Mouse (Mus musculus) heart, embryonic 11.5 days (tissue): Measurements from ENCODE around the gene Gucy2g. TPM values are rescaled to one million over a fixed set of nuclear protein-coding genes. Genes with fewer than 3 reads are reported as not detected.

ENCODE experiments used
- ATAC-seq: fragments of 200-750 bp; cut with Nextera tagmentation; replicated peaks from 2 replicates; pipeline ENCODE4 v1.8.0; 2017; ENCODE audit warnings: moderate library complexity; ENCODE audit not compliant: insufficient number of reproducible peaks, low FRiP score, low TSS enrichment
- H3K27ac ChIP-seq: fragments of 300-500 bp; sonication (generic); 2 replicates; pipeline ENCODE4 v1.5.1; 2014; ENCODE audit warnings: mild to moderate bottlenecking, low read depth, low read length
- H3K27me3 ChIP-seq: fragments of 300-500 bp; sonication (generic); 2 replicates; pipeline ENCODE4 v1.6.1; 2014; ENCODE audit warnings: mild to moderate bottlenecking, low read length, mixed read lengths; ENCODE audit not compliant: control insufficient read depth, insufficient read depth
- H3K36me3 ChIP-seq: fragments of 300-500 bp; sonication (generic); 2 replicates; pipeline ENCODE4 v1.6.1; 2014; ENCODE audit warnings: mild to moderate bottlenecking, low read length, moderate library complexity, mixed read lengths; ENCODE audit not compliant: control insufficient read depth, insufficient read depth
- H3K4me1 ChIP-seq: fragments of 300-500 bp; sonication (generic); 2 replicates; pipeline ENCODE4 v1.6.1; 2014; ENCODE audit warnings: low read length; ENCODE audit not compliant: control insufficient read depth, insufficient read depth
- H3K4me2 ChIP-seq: fragments of 300-500 bp; sonication (generic); 2 replicates; pipeline ENCODE4 v1.6.1; 2014; ENCODE audit warnings: mild to moderate bottlenecking, moderate library complexity
- H3K4me3 ChIP-seq: fragments of 300-500 bp; sonication (generic); 2 replicates; pipeline ENCODE4 v1.5.1; 2014; ENCODE audit warnings: low read depth, low read length
- H3K9ac ChIP-seq: fragments of 300-500 bp; sonication (generic); 2 replicates; pipeline ENCODE4 v1.6.1; 2014; ENCODE audit warnings: mild to moderate bottlenecking, low read depth, low read length, moderate library complexity
- H3K9me3 ChIP-seq: fragments of 300-500 bp; sonication (generic); replicated peaks from 2 replicates; pipeline ENCODE4 v1.6.1; 2016; ENCODE audit warnings: low read length; ENCODE audit not compliant: control insufficient read depth
- WGBS: fragments of 180-500 bp; shearing (Covaris S2); extraction: QIAGEN DNeasy Blood & Tissue Kit; methylation state at CpG from one replicate; pipeline ENCODE4 v1.1.7; 2014; ENCODE audit not compliant: insufficient replicate concordance; 5-methylcytosine and 5-hydroxymethylcytosine counted together
- polyA plus RNA-seq: library from polyadenylated mRNA; unstranded; fragments of >200 nt; fragmentation: Nextera tagmentation; extraction: Ambion mirVana; gene quantifications from 2 replicates; pipeline ENCODE4 v1.2.1, GENCODE M21; 2014

The Gucy2g gene
- polyA plus RNA-seq, 1 experiment from 2014 or later: not detected

- no peak overlapping the region for H3K4me3 ChIP-seq
- no peak overlapping the region for H3K4me2 ChIP-seq
- no peak overlapping the region for H3K27ac ChIP-seq
- 51% methylated on average over 25 of the region's 25 CpGs for WGBS
- no peaks in the 10 kb centered on the region for H3K4me1 ChIP-seq
- no peaks in the 10 kb centered on the region for H3K9me3 ChIP-seq
- no peak overlapping the region for H3K9ac ChIP-seq
- no peak for ATAC-seq
- no peaks in the 10 kb centered on the region for H3K36me3 ChIP-seq
- H3K27me3 ChIP-seq: no peaks in the 10 kb centered on the region; the same call in 1 of the 2 replicates
Observed at GRCm38 (mm10) chr19:55207746-55208538, 33.1 kb downstream of the Gucy2g start.

- H3K9ac ChIP-seq: no peak overlapping the region
- no peak overlapping the region for H3K4me2 ChIP-seq
- no peak for ATAC-seq
- H3K36me3 ChIP-seq: no peaks in the 10 kb centered on the region
- no peaks in the 10 kb centered on the region for H3K9me3 ChIP-seq
- peaks cover under 1% of the 10 kb centered on the region for H3K27me3 ChIP-seq
- no peak overlapping the region for H3K4me3 ChIP-seq
- no peak overlapping the region for H3K27ac ChIP-seq
- H3K4me1 ChIP-seq: no peaks in the 10 kb centered on the region
- 40% methylated on average over 6 of the region's 6 CpGs for WGBS
Observed at GRCm38 (mm10) chr19:55207205-55207604, 33.8 kb downstream of the Gucy2g start.

GRCm38 (mm10) chr19:55206482-55207138, 34.4 kb downstream of the Gucy2g start:
- Histone ChIP-seq H3K36me3 (no peaks in the 10 kb centered on the region), H3K9me3 (no peaks in the 10 kb centered on the region), H3K27ac (no peak overlapping the region), H3K4me1 (no peaks in the 10 kb centered on the region), H3K4me2 (no peak overlapping the region), H3K4me3 (no peak overlapping the region), H3K27me3 (peaks cover 3% of the 10 kb centered on the region), H3K9ac (no peak overlapping the region)
- no peak for ATAC-seq
- 36% methylated on average over 8 of the region's 8 CpGs for WGBS

GRCm38 (mm10) chr19:55198303-55198702, 42.7 kb downstream of the Gucy2g start:
- no peak overlapping the region for H3K27ac ChIP-seq
- peaks cover 7% of the 10 kb centered on the region; the same call in 1 of the 2 replicates for H3K27me3 ChIP-seq
- WGBS: 36% methylated on average over 5 of the region's 5 CpGs
- H3K9ac ChIP-seq: no peak overlapping the region
- peak overlapping the region; percentile 25 for H3K4me3 ChIP-seq
- H3K36me3 ChIP-seq: no peaks in the 10 kb centered on the region
- no peaks in the 10 kb centered on the region for H3K4me1 ChIP-seq
- ATAC-seq: no peak
- no peaks in the 10 kb centered on the region for H3K9me3 ChIP-seq
- peak overlapping the region; percentile 52 for H3K4me2 ChIP-seq

- Histone ChIP-seq H3K36me3 (no peaks in the 10 kb centered on the region), H3K27me3 (0 out of 2 replicates have a peak, but pooled peaks cover 4% of the 10 kb centered on the region), H3K27ac (no peak overlapping the region), H3K9ac (no peak overlapping the region), H3K9me3 (no peaks in the 10 kb centered on the region), H3K4me3 (no peak overlapping the region), H3K4me1 (no peaks in the 10 kb centered on the region), H3K4me2 (no peak overlapping the region)
- WGBS: 74% methylated on average over 3 of the region's 3 CpGs
- no peak for ATAC-seq
Observed at GRCm38 (mm10) chr19:55195574-55195973, 45.5 kb downstream of the Gucy2g start.

GRCm38 (mm10) chr19:55194520-55195170, 46.4 kb downstream of the Gucy2g start:
- WGBS: 62% methylated on average over 7 of the region's 7 CpGs
- Histone ChIP-seq H3K9ac (no peak overlapping the region), H3K9me3 (no peaks in the 10 kb centered on the region), H3K27ac (no peak overlapping the region), H3K4me2 (no peak overlapping the region), H3K36me3 (no peaks in the 10 kb centered on the region), H3K4me3 (no peak overlapping the region), H3K27me3 (0 out of 2 replicates have a peak, but pooled peaks cover 4% of the 10 kb centered on the region), H3K4me1 (no peaks in the 10 kb centered on the region)
- no peak for ATAC-seq

- no peak overlapping the region for H3K4me2 ChIP-seq
- no peaks in the 10 kb centered on the region for H3K36me3 ChIP-seq
- H3K4me3 ChIP-seq: no peak overlapping the region
- ATAC-seq: no peak
- H3K4me1 ChIP-seq: no peaks in the 10 kb centered on the region
- H3K9me3 ChIP-seq: no peaks in the 10 kb centered on the region
- 79% methylated on average over 11 of the region's 11 CpGs for WGBS
- H3K27ac ChIP-seq: no peak overlapping the region
- H3K27me3 ChIP-seq: no peaks in the 10 kb centered on the region
- H3K9ac ChIP-seq: no peak overlapping the region
Observed at GRCm38 (mm10) chr19:55193717-55194394, 47.2 kb downstream of the Gucy2g start.

- H3K9me3 ChIP-seq: no peaks in the 10 kb centered on the region
- ATAC-seq: no peak
- no peaks in the 10 kb centered on the region for H3K27me3 ChIP-seq
- no peak overlapping the region for H3K9ac ChIP-seq
- no peaks in the 10 kb centered on the region for H3K36me3 ChIP-seq
- 87% methylated on average over 21 of the region's 21 CpGs for WGBS
- no peak overlapping the region for H3K4me3 ChIP-seq
- no peaks in the 10 kb centered on the region for H3K4me1 ChIP-seq
- no peak overlapping the region for H3K27ac ChIP-seq
- no peak overlapping the region for H3K4me2 ChIP-seq
Observed at GRCm38 (mm10) chr19:55192254-55192945, 48.6 kb downstream of the Gucy2g start.
